Mouse (Mus musculus): ENCODE measurements around the gene Dnase1l3. TPM values are rescaled to one million over a fixed set of nuclear protein-coding genes. Genes with fewer than 3 reads are reported as not detected.

The Dnase1l3 gene
- polyA plus RNA-seq, 1 experiment from 2014 or later: 0.13 TPM

- H3K4me2 ChIP-seq: no peak overlapping the region
- no peak overlapping the region for H3K27ac ChIP-seq
- no peaks in the 10 kb centered on the region for H3K9me3 ChIP-seq (replicated peaks)
- no peak for ATAC-seq (replicated peaks; ENCODE audit: insufficient number of reproducible peaks, insufficient read depth, low FRiP score, low read depth)
- no peaks in the 10 kb centered on the region for H3K27me3 ChIP-seq
- H3K4me3 ChIP-seq: no peak overlapping the region
- H3K4me1 ChIP-seq (replicated peaks): no peaks in the 10 kb centered on the region
- peaks cover 41% of the 10 kb centered on the region for H3K36me3 ChIP-seq
- no peak overlapping the region for H3K9ac ChIP-seq
- 71% methylated on average over 1 of the region's 1 CpGs for WGBS
Observed at GRCm38 (mm10) chr14:7928362-7928761, 66.0 kb downstream of the Dnase1l3 start.

GRCm38 (mm10) chr14:7923635-7924034 lies 70.7 kb downstream of the Dnase1l3 start:
- H3K27ac ChIP-seq: no peak overlapping the region

GRCm38 (mm10) chr14:7921459-7921858 lies 72.9 kb downstream of the Dnase1l3 start:
- no peak overlapping the region for H3K9ac ChIP-seq
- no peak for ATAC-seq (replicated peaks; ENCODE audit: insufficient number of reproducible peaks, insufficient read depth, low FRiP score, low read depth)
- no peak overlapping the region for H3K4me3 ChIP-seq
- no peaks in the 10 kb centered on the region for H3K27me3 ChIP-seq
- no peaks in the 10 kb centered on the region for H3K9me3 ChIP-seq (replicated peaks)
- peaks cover 43% of the 10 kb centered on the region for H3K36me3 ChIP-seq
- no peak overlapping the region for H3K27ac ChIP-seq
- no peak overlapping the region for H3K4me2 ChIP-seq
- WGBS: 76% methylated on average over 5 of the region's 5 CpGs
- peaks cover 3% of the 10 kb centered on the region; the same call in 1 of the 2 replicates for H3K4me1 ChIP-seq (replicated peaks)

More at GRCm38 (mm10) chr14:7923635-7924034, 70.7 kb downstream of the Dnase1l3 start:
- H3K4me3 ChIP-seq: no peak overlapping the region
- no peak for ATAC-seq (replicated peaks; ENCODE audit: insufficient number of reproducible peaks, insufficient read depth, low FRiP score, low read depth)
- no peak overlapping the region for H3K9ac ChIP-seq
- peaks cover 32% of the 10 kb centered on the region for H3K36me3 ChIP-seq
- H3K4me1 ChIP-seq (replicated peaks): peaks cover 3% of the 10 kb centered on the region; the same call in 1 of the 2 replicates
- no peaks in the 10 kb centered on the region for H3K9me3 ChIP-seq (replicated peaks)
- H3K27me3 ChIP-seq: no peaks in the 10 kb centered on the region
- H3K4me2 ChIP-seq: no peak overlapping the region

- no peak overlapping the region for H3K9ac ChIP-seq
- no peaks in the 10 kb centered on the region for H3K27me3 ChIP-seq
- ATAC-seq (replicated peaks; ENCODE audit: insufficient number of reproducible peaks, insufficient read depth, low FRiP score, low read depth): no peak
- no peak overlapping the region for H3K4me3 ChIP-seq
- H3K36me3 ChIP-seq: peaks cover 48% of the 10 kb centered on the region
- 65% methylated on average over 4 of the region's 4 CpGs for WGBS
- no peak overlapping the region for H3K27ac ChIP-seq
- H3K4me2 ChIP-seq: no peak overlapping the region
- peaks cover 3% of the 10 kb centered on the region; the same call in 1 of the 2 replicates for H3K4me1 ChIP-seq (replicated peaks)
- no peaks in the 10 kb centered on the region for H3K9me3 ChIP-seq (replicated peaks)
Observed at GRCm38 (mm10) chr14:7919921-7920320, 74.5 kb downstream of the Dnase1l3 start.

GRCm38 (mm10) chr14:7919309-7919708 lies 75.1 kb downstream of the Dnase1l3 start:
- Histone ChIP-seq H3K27ac (no peak overlapping the region), H3K4me3 (no peak overlapping the region)
- WGBS: 80% methylated on average over 5 of the region's 5 CpGs

GRCm38 (mm10) chr14:7918150-7918991 lies 76.0 kb downstream of the Dnase1l3 start:
- Histone ChIP-seq H3K4me3 (no peak overlapping the region), H3K4me1 (replicated peaks) (peaks cover 3% of the 10 kb centered on the region; the same call in 1 of the 2 replicates), H3K4me2 (no peak overlapping the region), H3K27ac (no peak overlapping the region), H3K9ac (no peak overlapping the region), H3K36me3 (peaks cover 40% of the 10 kb centered on the region), H3K27me3 (no peaks in the 10 kb centered on the region), H3K9me3 (replicated peaks) (no peaks in the 10 kb centered on the region)
- 78% methylated on average over 6 of the region's 6 CpGs for WGBS
- ATAC-seq (replicated peaks; ENCODE audit: insufficient number of reproducible peaks, insufficient read depth, low FRiP score, low read depth): no peak

More at GRCm38 (mm10) chr14:7919309-7919708, 75.1 kb downstream of the Dnase1l3 start:
- Histone ChIP-seq H3K4me2 (no peak overlapping the region), H3K4me1 (replicated peaks) (peaks cover 3% of the 10 kb centered on the region; the same call in 1 of the 2 replicates), H3K9ac (no peak overlapping the region), H3K36me3 (peaks cover 46% of the 10 kb centered on the region), H3K27me3 (no peaks in the 10 kb centered on the region), H3K9me3 (replicated peaks) (no peaks in the 10 kb centered on the region)
- no peak for ATAC-seq (replicated peaks; ENCODE audit: insufficient number of reproducible peaks, insufficient read depth, low FRiP score, low read depth)

Other genes with a start within 250 kb of the Dnase1l3 start
- gene Gm26661, start 203.0 kb downstream of the Dnase1l3 start, polyA plus RNA-seq (2015; fragmentation: Nextera tagmentation; extraction: Ambion mirVana): not detected in 2 replicates
- gene Flnb, start 176.6 kb downstream of the Dnase1l3 start, polyA plus RNA-seq (2015; fragmentation: Nextera tagmentation; extraction: Ambion mirVana): 7.4 and 12.1 TPM in 2 replicates
- gene Gm45521, start 37.3 kb downstream of the Dnase1l3 start, polyA plus RNA-seq (2015; fragmentation: Nextera tagmentation; extraction: Ambion mirVana): not detected in 2 replicates
- 9.9 and 14.7 TPM in 2 replicates for gene Abhd6, start 8.3 kb upstream of the Dnase1l3 start, polyA plus RNA-seq (2015; fragmentation: Nextera tagmentation; extraction: Ambion mirVana)
- 39.3 and 40.3 TPM in 2 replicates for gene Rpp14, start 85.8 kb upstream of the Dnase1l3 start, polyA plus RNA-seq (2015; fragmentation: Nextera tagmentation; extraction: Ambion mirVana)
- gene Pxk, start 103.6 kb upstream of the Dnase1l3 start, polyA plus RNA-seq (2015; fragmentation: Nextera tagmentation; extraction: Ambion mirVana): 30.0 and 32.1 TPM in 2 replicates
- gene Pdhb, start 178.5 kb upstream of the Dnase1l3 start, polyA plus RNA-seq (2015; fragmentation: Nextera tagmentation; extraction: Ambion mirVana): 520 and 606 TPM in 2 replicates
- 12.5 and 12.6 TPM in 2 replicates for gene Kctd6, start 219.6 kb upstream of the Dnase1l3 start, polyA plus RNA-seq (2015; fragmentation: Nextera tagmentation; extraction: Ambion mirVana)

Data from heart, embryonic 15.5 days (tissue).